Mouse (Mus musculus) retina, postnatal 7 days (tissue): Measurements from ENCODE around the gene Tas2r122.
"Not testable (repeated sequence)": the region's sequence is repeated elsewhere in the genome, so short reads cannot be mapped to it uniquely, and the experiment has no call there.

Source experiments
- DNase-seq: peaks from one replicate; pipeline ENCODE4 v3.0.0-alpha.2; 2012; ENCODE audit warnings: low read depth, low spot score

The Tas2r122 gene

DNA sequence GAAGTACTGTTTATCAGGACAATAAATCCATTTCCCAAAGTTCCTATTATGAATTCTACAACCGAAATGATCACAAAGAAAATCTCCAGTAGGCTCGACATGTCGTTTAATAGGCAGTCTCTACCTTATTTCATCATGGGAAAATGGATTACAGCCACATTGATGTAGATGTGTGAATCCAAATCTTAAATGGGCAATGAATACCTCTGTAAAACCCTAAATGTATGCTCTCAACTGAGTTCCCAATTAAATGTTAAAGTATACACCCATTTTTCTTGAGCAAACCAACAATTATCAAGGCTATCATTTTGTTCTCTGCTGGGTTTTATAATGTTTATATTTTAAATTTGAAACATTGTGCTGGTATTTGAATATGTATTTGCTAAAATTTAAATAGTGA lies at the start of gene Tas2r122:
Gene Tas2r122, minus strand, starts transcription at position 101 of the 400 bp plus-strand sequence.
- DNase-seq, result no peak

DNA sequence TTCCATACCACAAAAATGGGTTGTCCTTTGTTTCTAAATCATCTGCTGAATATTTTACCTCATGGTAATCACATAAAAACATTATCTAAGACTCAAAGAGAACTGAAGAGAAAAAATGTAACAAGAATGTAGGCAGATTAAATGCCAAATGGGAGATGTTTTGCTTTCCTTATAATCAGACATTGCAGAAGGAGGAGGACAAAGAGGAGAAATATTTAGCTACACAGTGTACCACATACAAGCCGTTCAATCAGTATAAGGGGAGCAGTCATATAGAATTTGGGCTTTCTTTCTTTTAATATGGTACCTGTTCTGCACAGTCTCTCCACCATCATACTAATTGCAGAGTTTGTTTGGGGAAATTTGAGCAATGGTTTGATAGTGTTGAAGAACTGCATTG lies 42.7 kb upstream of the Tas2r122 start, which contains the start of gene Tas2r124:
Gene Tas2r124, plus strand, starts transcription at position 301 of the 400 bp plus-strand sequence.
- no peak for DNase-seq

DNA sequence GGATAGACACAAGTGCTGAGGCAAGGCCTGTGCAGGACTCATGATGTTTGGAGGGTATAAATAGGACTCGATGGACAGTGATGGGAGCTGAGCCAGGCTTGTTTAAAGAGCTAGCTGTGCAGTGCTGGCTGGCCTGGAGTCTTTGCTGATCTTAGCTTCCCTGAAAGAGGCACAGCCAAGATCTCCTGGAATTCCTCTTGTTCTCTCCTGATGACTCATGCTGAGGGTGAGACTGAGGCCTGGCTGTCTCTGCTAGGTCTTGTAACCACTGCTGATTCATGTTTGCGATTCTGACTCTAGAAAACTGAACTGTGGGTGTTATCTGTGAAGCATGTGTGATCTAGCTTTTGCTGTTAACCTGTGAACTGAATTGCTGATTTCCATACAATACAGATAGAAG lies 38.5 kb upstream of the Tas2r122 start:
- no peak for DNase-seq

DNA sequence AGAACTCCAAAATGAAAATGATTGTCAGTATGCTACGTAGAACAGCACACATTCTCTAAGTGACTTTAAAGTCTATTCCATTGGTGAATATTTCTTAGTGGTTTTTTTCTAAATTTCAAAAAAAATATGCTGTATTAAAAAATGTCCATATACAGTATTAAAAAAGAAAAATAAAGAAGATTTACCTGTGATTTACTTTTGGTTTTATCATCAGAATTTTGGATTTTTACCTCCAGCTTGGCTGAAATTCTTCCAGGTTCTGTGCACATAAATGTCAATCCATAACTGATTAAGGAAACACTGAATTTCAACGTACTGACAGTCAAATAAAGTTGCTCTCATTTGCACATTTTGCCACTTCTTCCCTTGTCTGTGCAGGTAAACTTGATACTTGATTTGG lies 26.2 kb upstream of the Tas2r122 start, which contains the start of gene Tas2r115:
Gene Tas2r115, minus strand, starts transcription at position 101 of the 400 bp plus-strand sequence.
- no peak for DNase-seq

DNA sequence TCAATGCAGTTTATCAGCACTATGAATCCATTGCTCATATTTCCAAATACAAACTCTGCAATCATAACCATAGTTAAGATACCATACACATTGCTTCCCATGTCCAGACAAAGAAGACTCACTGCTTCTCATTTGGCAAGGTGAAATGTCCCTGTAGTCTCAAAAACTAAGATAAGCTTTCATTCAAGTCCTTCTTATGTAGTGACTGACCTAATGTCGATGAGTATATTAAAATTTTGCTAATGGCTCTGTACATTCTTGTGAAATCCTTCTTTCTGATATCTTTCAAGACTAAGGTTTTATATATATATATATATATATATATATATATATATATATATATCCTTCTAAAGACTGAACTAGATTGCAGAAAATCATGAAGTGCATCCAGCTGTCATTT lies 10.8 kb downstream of the Tas2r122 start, which contains the start of gene Tas2r121:
Gene Tas2r121, minus strand, starts transcription at position 101 of the 400 bp plus-strand sequence.
- DNase-seq, result no peak

DNA sequence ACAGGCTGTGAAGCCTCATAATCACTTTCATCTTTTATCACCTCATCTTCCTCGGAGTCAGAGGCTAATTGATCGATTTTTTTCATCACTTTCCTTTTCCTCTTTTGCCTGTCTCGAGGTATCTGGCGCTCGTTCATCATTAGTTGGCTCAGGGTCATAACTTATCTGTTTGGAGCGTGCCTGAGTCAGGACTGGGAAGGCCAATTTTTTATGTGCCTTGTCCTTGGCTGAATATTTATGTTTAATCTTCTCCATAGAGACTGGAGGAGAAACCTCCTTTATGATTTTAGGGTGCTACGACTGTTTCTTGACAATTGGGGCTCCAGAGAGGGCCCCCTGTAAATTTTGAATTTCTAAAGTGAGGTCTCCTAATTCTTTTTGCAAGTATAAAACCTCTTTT lies 20.1 kb downstream of the Tas2r122 start:
- DNase-seq, result not testable (repeated sequence)
